Mouse (Mus musculus) lung, embryonic 14.5 days (tissue): Measurements from ENCODE around the gene Ankrd13c. TPM values are rescaled to one million over a fixed set of nuclear protein-coding genes. Genes with fewer than 3 reads are reported as not detected.
A peak's percentile ranks its signal among the peaks of the same experiment; 100 is the strongest.

Experiments used
- ATAC-seq: fragments of 200-750 bp; cut with Nextera tagmentation; 2 replicates; pipeline ENCODE4 v1.8.0; 2017; ENCODE audit warnings: mild to moderate bottlenecking, moderate TSS enrichment, moderate library complexity; ENCODE audit not compliant: insufficient read depth
- DNase-seq: peaks from one replicate; pipeline ENCODE4 v3.0.0-alpha.2; 2015
- H3K27ac ChIP-seq: fragments of 300-500 bp; sonication (generic); 2 replicates; pipeline ENCODE4 v1.5.1; 2014; ENCODE audit warnings: low read depth, mild to moderate bottlenecking, moderate library complexity
- H3K27me3 ChIP-seq: fragments of 300-500 bp; sonication (generic); 2 replicates; pipeline ENCODE4 v1.6.1; 2014; ENCODE audit warnings: low read length, control low read depth; ENCODE audit not compliant: insufficient read depth
- H3K36me3 ChIP-seq: fragments of 300-500 bp; sonication (generic); 2 replicates; pipeline ENCODE4 v1.6.1; 2014; ENCODE audit warnings: control low read depth; ENCODE audit not compliant: insufficient read depth
- H3K4me1 ChIP-seq: fragments of 300-500 bp; sonication (generic); 2 replicates; pipeline ENCODE4 v1.6.1; 2014; ENCODE audit warnings: antibody characterized with exemption, control low read depth; ENCODE audit not compliant: insufficient read depth
- H3K4me2 ChIP-seq: fragments of 300-500 bp; sonication (generic); 2 replicates; pipeline ENCODE4 v1.6.1; 2014; ENCODE audit warnings: mild to moderate bottlenecking
- H3K4me3 ChIP-seq: fragments of 300-500 bp; sonication (generic); 2 replicates; pipeline ENCODE4 v1.5.1; 2014; ENCODE audit warnings: low read depth, low read length
- H3K9ac ChIP-seq: fragments of 300-500 bp; sonication (generic); 2 replicates; pipeline ENCODE4 v1.6.1; 2014
- H3K9me3 ChIP-seq: fragments of 300-500 bp; sonication (generic); 2 replicates; pipeline ENCODE4 v1.6.1; 2016; ENCODE audit warnings: low read depth, low read length, control low read depth
- CTCF ChIP-seq: IDR thresholded peaks from 2 replicates; pipeline ENCODE4 v1.5.1; 2016; ENCODE audit warnings: antibody characterized with exemption, low read depth
- WGBS: fragments of 180-500 bp; shearing (Covaris S2); extraction: QIAGEN DNeasy Blood & Tissue Kit; methylation state at CpG from one replicate; pipeline ENCODE4 v1.1.7; 2014; 5-methylcytosine and 5-hydroxymethylcytosine counted together
- polyA plus RNA-seq: library from polyadenylated mRNA; unstranded; fragments of >200 nt; fragmentation: Nextera tagmentation; extraction: Ambion mirVana; gene quantifications from 2 replicates; pipeline ENCODE4 v1.2.1, GENCODE M21; 2014

The Ankrd13c gene
- polyA plus RNA-seq, 1 experiment from 2014 or later: 23.7 TPM

- Histone ChIP-seq H3K9ac (no peak overlapping the region), H3K36me3 (no peaks in the 10 kb centered on the region), H3K27me3 (no peaks in the 10 kb centered on the region), H3K9me3 (no peaks in the 10 kb centered on the region), H3K4me3 (no peak overlapping the region), H3K27ac (no peak overlapping the region), H3K4me1 (no peaks in the 10 kb centered on the region), H3K4me2 (no peak overlapping the region)
- 88% methylated on average over 4 of the region's 4 CpGs for WGBS
- no peak for TF ChIP-seq CTCF
- ATAC-seq (no peak), DNase-seq (no peak)
Measured at GRCm38 (mm10) chr3:157916336-157916735, 30.7 kb upstream of the Ankrd13c start.

- H3K9me3 ChIP-seq: no peaks in the 10 kb centered on the region
- no peaks in the 10 kb centered on the region for H3K36me3 ChIP-seq
- TF ChIP-seq CTCF: no peak
- no peak overlapping the region for H3K4me3 ChIP-seq
- no peaks in the 10 kb centered on the region for H3K4me1 ChIP-seq
- DNase-seq (no peak), ATAC-seq (no peak)
- H3K9ac ChIP-seq: no peak overlapping the region
- no peaks in the 10 kb centered on the region for H3K27me3 ChIP-seq
- 90% methylated on average over 2 of the region's 2 CpGs for WGBS
- no peak overlapping the region for H3K27ac ChIP-seq
- no peak overlapping the region for H3K4me2 ChIP-seq
Measured at GRCm38 (mm10) chr3:157921376-157921775, 25.7 kb upstream of the Ankrd13c start.

GRCm38 (mm10) chr3:157923268-157923835 is 23.7 kb upstream of the Ankrd13c start:
- TF ChIP-seq CTCF: no peak
- Histone ChIP-seq H3K4me2 (no peak overlapping the region), H3K4me3 (no peak overlapping the region), H3K36me3 (no peaks in the 10 kb centered on the region), H3K27ac (no peak overlapping the region), H3K27me3 (no peaks in the 10 kb centered on the region), H3K9me3 (no peaks in the 10 kb centered on the region), H3K9ac (no peak overlapping the region), H3K4me1 (no peaks in the 10 kb centered on the region)
- ATAC-seq: no peak
- no peak for DNase-seq
- WGBS: 82% methylated on average over 3 of the region's 3 CpGs

- H3K27ac ChIP-seq: no peak within 1 kb of the TSS; the same call in 1 of the 2 replicates
- peak within 1 kb of the TSS; percentile 51 for H3K9ac ChIP-seq
- no peaks in the 10 kb centered on the region for H3K4me1 ChIP-seq
- no peaks in the 10 kb centered on the region for H3K27me3 ChIP-seq
- H3K4me3 ChIP-seq: peak within 1 kb of the TSS; percentile 45
- no peak for TF ChIP-seq CTCF
- H3K4me2 ChIP-seq: peak within 1 kb of the TSS; percentile 78
- no peaks in the 10 kb centered on the region for H3K9me3 ChIP-seq
- H3K36me3 ChIP-seq: no peaks in the 10 kb centered on the region
- 2% methylated on average over 30 of the region's 30 CpGs for WGBS
- ATAC-seq: peak; percentile 99
- DNase-seq: peak; percentile 95
Measured at GRCm38 (mm10) chr3:157924692-157925328, 22.2 kb upstream of the Ankrd13c start, which contains the start of gene Cth. Cth (minus strand) TSS chr3:157925077.

GRCm38 (mm10) chr3:157925706-157926510 is 21.1 kb upstream of the Ankrd13c start:
- H3K36me3 ChIP-seq: no peaks in the 10 kb centered on the region
- DNase-seq (no peak), ATAC-seq (no peak)
- no peak overlapping the region for H3K4me3 ChIP-seq
- 80% methylated on average over 14 of the region's 14 CpGs for WGBS
- H3K27ac ChIP-seq: no peak overlapping the region
- no peaks in the 10 kb centered on the region for H3K4me1 ChIP-seq
- H3K27me3 ChIP-seq: no peaks in the 10 kb centered on the region
- TF ChIP-seq CTCF: no peak
- no peak overlapping the region for H3K4me2 ChIP-seq
- H3K9me3 ChIP-seq: no peaks in the 10 kb centered on the region
- no peak overlapping the region for H3K9ac ChIP-seq

GRCm38 (mm10) chr3:157926761-157927160 is 20.3 kb upstream of the Ankrd13c start:
- Histone ChIP-seq H3K4me2 (no peak overlapping the region), H3K9ac (no peak overlapping the region), H3K27me3 (no peaks in the 10 kb centered on the region), H3K4me3 (no peak overlapping the region), H3K27ac (no peak overlapping the region), H3K36me3 (no peaks in the 10 kb centered on the region), H3K9me3 (no peaks in the 10 kb centered on the region), H3K4me1 (no peaks in the 10 kb centered on the region)
- no peak for TF ChIP-seq CTCF
- WGBS: 25% methylated on average over 2 of the region's 2 CpGs
- no peak for DNase-seq
- ATAC-seq: no peak

- Histone ChIP-seq H3K4me3 (no peak overlapping the region), H3K27me3 (no peaks in the 10 kb centered on the region), H3K4me2 (no peak overlapping the region), H3K27ac (no peak overlapping the region), H3K36me3 (no peaks in the 10 kb centered on the region), H3K9ac (no peak overlapping the region), H3K9me3 (no peaks in the 10 kb centered on the region), H3K4me1 (no peaks in the 10 kb centered on the region)
- no peak for TF ChIP-seq CTCF
- WGBS: 74% methylated on average over 2 of the region's 2 CpGs
- DNase-seq (no peak), ATAC-seq (no peak)
Measured at GRCm38 (mm10) chr3:157928731-157929130, 18.3 kb upstream of the Ankrd13c start.
